Mouse (Mus musculus) Patski (cell line): ENCODE results near the gene Tsga13. TPM values are rescaled to one million over a fixed set of nuclear protein-coding genes. Genes with fewer than 3 reads are reported as not detected.

Source experiments
- ATAC-seq: fragments of 100-300 bp; one replicate; pipeline ENCODE4 v1.8.0; 2021
- CTCF ChIA-PET: fragments of 350-600 bp; sonication (Branson Sonifier 250); formaldehyde crosslinking; loops from one replicate; lab custom pipeline; 2022; ENCODE audit warnings: inconsistent platforms; lab: Charles Lee
- POLR2A ChIA-PET: fragments of 350-600 bp; sonication (Branson Sonifier 250); formaldehyde crosslinking; loops from one replicate; lab custom pipeline; 2022; ENCODE audit warnings: antibody characterized with exemption, inconsistent platforms; lab: Charles Lee
- DNase-seq: peaks from one replicate; pipeline ENCODE4 v3.0.0-alpha.2; 2011; ENCODE audit warnings: low read depth, low spot score
- H3K27me3 ChIP-seq: fragments of 371-371 bp; one replicate; pipeline ENCODE4 v1.5.1; 2021
- CTCF ChIP-seq: fragments of 100-300 bp; IDR thresholded peaks from one replicate; pipeline ENCODE4 v1.5.1; 2021
- in situ Hi-C: fragments of 300-500 bp; cut with MboI; formaldehyde crosslinking; loops from 3 replicates; pipeline ENCODE4 v1.11.1; 2018; ENCODE audit warnings: low pct_unique_long_range_greater_than_20kb, mixed read lengths
- polyA plus RNA-seq: library from polyadenylated mRNA; unstranded; gene quantifications from one replicate; pipeline ENCODE4 v1.2.3, GENCODE M21; 2021

Gene Tsga13
- polyA plus RNA-seq, result not detected

DNA sequence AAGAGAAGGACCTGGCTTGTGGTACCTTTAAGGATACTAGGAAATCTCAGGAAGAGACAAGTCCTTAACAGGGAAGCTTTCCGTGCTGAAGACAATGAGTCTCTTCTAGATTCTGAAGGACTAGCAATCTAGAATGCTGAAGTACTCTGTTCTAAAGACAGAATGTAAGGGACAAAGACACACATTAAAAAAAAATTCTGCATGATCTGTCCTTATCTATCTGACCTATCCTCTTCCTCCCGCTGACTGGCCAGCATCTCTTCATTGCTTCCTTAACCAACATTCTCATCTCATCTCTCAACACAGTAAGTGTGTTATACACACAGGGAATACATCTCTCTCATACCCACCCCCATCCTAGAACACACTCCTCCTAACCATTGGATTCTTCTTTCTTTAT is at the start of gene Tsga13:
Gene Tsga13 (minus strand): TSS at position 101 of the 400 bp plus-strand sequence.
- DNase-seq, result no peak
- CTCF ChIA-PET, result interaction anchor here (1.2 kb wide), 1 partner anchor 13 kb away, joined by 4 read pairs; no protein-coding TSS in a partner anchor
- H3K27me3 ChIP-seq, result peaks cover 25% of the 10 kb centered on the region
- TF ChIP-seq CTCF, result no peak
- ATAC-seq, result no peak
- in situ Hi-C loops, result loop anchor here (10.0 kb wide), 1 partner anchor 391 kb away; no protein-coding TSS in a partner anchor
- POLR2A ChIA-PET, result no interaction called here

DNA sequence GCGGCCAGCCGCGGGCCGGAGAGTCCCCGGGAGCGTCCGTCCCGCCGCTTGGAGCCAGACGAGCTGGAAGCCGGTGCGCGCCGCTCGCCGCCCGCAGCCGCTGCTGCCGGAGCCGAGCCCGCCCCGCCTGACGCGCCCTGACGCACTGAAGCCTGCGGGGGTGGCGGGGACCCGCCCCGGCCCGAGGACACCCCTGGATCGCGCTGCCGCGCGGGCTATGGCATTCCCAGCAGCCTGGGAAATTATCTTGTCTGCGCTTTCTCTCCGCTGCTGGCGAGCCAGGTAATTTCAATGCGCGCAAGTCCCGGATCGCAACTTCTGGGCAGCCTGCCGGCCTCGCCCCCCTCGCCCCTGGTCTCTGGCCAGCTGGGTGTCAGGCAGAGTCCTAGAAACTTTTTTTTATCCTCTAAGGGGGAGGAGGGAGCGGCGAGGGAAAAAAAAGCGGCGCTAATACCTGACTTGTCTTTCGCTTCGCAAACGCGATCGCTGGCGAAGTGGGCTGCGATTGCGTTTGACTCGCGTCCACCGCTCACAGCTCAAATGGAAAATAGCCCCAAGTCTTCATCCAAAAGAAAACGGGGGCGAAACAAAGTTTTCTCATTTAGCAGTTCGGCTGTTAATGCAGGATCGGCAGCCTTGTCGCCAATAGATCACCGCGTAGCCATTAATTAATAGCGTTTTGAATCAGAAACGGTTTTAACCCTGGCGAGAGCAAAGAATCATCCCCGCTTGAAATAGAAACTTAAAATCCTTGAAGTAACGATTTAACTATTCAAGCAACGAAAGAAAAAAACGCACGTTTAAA is 43.6 kb upstream of the Tsga13 start, which contains the start of gene Klf14:
Gene Klf14 (minus strand): TSS at position 343 of the 805 bp plus-strand sequence.
- H3K27me3 ChIP-seq, result peaks cover 64% of the 10 kb centered on the region
- in situ Hi-C loops, result no loop called here
- ATAC-seq, result no peak
- CTCF ChIA-PET, result no interaction called here
- POLR2A ChIA-PET, result no interaction called here
- no peak for DNase-seq
- no peak for TF ChIP-seq CTCF

DNA sequence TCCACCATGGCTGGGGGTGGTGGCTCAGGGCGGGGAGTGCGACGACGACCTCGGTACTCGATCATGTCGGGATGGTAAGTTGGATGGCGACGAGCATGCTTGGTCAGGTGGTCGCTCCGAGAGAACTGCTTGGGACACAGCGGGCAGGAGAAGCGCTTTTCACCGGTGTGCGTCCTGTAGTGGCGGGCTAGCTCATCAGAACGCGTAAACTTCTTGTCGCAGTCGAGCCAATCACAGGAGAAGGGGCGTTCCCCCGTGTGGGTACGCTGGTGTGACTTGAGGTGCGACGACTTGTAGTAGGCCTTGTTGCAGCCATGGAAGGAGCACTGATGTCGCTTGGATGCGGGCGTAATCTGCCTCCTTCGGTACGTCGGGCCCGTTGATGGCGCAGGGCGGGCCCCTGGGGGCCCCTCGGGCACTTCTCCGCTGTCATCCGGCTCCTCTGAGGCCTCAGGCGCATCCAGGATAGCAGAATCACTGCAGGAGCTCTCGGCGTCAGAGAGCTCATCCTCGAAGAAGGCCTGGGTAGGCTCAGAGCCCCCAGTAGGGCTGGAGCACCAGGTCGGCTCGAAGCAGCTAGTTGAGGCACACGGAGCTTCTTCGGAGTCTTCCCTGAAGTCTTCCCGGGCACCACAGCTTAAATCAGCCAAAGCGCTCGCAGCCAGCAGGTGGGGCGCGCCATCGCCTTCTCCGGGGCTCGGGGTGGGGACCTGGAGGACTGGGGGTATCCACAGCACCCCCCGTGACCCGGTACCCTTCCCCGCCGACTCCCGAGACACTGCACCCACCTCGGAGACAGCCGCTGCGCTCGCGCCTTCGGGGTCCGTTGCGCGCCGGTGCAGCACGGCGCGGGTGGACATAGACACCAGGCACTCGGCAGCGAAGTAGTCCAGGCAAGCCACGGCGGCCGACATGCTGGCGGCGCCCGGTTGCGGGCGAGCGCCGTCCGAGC is 42.7 kb upstream of the Tsga13 start:
- ATAC-seq, result no peak
- POLR2A ChIA-PET, result no interaction called here
- CTCF ChIA-PET, result no interaction called here
- TF ChIP-seq CTCF, result no peak
- in situ Hi-C loops, result no loop called here
- H3K27me3 ChIP-seq, result peaks cover 65% of the 10 kb centered on the region
- DNase-seq, result no peak

DNA sequence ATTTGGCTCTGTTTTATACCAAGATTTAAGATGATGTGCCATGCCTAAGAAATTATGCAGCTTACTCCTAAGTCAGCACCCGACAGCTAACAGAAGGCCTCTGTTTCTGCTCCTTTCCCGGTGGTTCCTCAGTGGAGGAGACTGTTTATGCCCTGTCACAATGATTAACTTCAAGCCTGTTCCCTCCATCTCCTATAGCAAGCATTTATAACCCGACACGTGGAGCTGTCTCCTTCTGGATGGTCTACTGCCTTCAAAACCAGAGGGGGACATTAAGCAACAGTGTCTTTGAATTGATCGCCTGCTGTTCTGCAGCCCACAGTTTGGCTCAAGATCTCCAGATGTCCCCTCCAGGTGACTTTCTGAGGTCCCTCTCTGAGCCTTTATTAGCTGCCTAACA is 23.9 kb upstream of the Tsga13 start:
- ATAC-seq (no peak), DNase-seq (no peak)
- no peak for TF ChIP-seq CTCF
- in situ Hi-C loops, result no loop called here
- peaks cover 32% of the 10 kb centered on the region for H3K27me3 ChIP-seq
- ChIA-PET POLR2A (no interaction called here), CTCF (no interaction called here)

DNA sequence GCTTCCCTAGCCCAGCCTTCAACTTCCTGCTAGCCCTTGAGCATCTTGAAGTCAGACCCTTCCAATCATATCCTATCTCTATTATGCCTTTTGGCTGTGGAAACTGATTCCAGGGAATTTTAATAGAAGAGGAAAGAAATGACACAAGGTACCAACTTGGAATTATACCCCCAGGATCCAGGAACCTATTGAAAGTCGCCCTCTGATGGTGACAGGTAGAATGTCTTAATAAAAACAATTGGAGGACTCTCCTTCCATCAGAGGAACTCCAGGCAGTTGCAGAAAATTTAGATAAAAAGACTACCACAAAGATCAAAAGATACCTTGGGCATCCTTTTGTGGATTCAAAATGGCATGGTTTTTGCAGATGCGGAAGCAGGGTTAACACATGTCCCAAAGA is 7.4 kb upstream of the Tsga13 start:
- no peak for ATAC-seq

DNA sequence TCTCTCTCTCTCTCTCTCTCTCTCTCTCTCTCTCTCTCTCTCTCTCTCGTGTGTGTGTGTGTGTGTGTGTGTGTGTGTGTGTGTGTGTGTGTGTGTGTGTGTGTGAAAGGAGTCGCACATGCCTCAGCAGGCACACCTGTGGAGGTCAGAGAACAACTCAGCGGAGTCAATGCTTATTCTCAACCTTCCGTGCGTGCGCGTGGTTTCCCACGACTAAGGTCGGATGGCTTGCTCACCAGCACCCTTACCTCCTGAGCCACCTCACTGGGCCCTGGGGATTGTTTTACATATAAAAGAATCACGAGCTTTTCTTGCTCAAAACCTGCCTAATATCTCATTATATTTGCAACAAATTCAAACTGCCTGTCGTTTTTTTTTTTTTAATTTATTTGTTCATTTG is 6.5 kb upstream of the Tsga13 start:
- POLR2A ChIA-PET, result interaction anchor here (0.8 kb wide), 1 partner anchor 522 kb away, joined by 13 read pairs; no protein-coding TSS in a partner anchor
- in situ Hi-C loops, result no loop called here
- H3K27me3 ChIP-seq, result peaks cover 30% of the 10 kb centered on the region
- ATAC-seq (no peak), DNase-seq (no peak)
- no peak for TF ChIP-seq CTCF
- CTCF ChIA-PET, result interaction anchor here (1.8 kb wide), 1 partner anchor 386 kb away, joined by 4 read pairs; no protein-coding TSS in a partner anchor

More for the DNA sequence above, 7.4 kb upstream of the Tsga13 start:
- in situ Hi-C loops, result no loop called here
- no peak for DNase-seq
- peak; percentile 56 for TF ChIP-seq CTCF
- peaks cover 31% of the 10 kb centered on the region for H3K27me3 ChIP-seq
- ChIA-PET CTCF (interaction anchor here (1.8 kb wide), 1 partner anchor 387 kb away, joined by 4 read pairs; no protein-coding TSS in a partner anchor), POLR2A (no interaction called here)

DNA sequence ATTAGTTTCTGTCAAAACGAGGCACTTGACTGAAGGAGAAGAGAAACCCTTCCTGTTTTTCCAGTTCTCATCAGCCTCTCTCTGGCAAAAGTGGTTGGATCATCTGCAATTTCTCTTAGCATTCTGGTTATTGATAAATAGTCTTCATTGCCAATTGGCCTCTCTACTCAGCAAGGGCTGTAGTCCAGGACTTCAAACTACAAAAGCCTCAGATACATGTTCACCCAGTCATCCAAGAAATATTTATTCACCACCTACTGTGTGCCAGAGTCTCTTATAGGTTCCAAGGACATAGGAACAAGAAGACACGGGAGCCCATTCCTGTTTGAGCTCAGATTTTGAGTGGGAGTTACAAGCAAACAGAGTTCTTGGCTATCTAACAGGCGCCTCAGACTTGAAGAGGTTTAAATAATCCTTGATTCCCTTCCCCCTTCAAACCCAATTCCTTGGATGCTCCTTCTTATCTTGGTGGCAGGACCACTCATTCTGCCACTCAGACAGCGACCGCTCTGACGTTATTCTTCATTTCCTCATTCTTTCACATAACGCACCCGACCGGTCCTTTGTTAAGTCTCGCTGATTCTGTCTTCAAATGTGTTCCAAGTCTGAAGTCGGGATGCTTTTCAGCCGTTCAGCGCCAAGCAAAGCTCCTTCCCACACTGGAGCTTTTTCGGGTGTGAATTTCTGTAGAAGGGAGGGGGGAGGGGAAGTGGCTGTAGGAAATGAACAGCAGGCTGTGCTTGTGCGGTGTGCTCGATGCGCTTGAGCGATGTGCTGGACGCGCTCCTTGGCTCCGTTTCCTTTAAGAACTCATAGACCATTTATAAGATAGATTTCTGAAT is 5.7 kb upstream of the Tsga13 start:
- TF ChIP-seq CTCF, result no peak
- ATAC-seq (no peak), DNase-seq (no peak)
- in situ Hi-C loops, result no loop called here
- ChIA-PET CTCF (interaction anchor here (0.8 to 1.8 kb wide), 2 partner anchors 17 to 386 kb away, joined by 3 to 4 read pairs; no protein-coding TSS in a partner anchor), POLR2A (interaction anchor here (0.6 kb wide), 2 partner anchors 23 to 478 kb away, joined by 3 read pairs; no protein-coding TSS in a partner anchor)
- peaks cover 29% of the 10 kb centered on the region for H3K27me3 ChIP-seq

DNA sequence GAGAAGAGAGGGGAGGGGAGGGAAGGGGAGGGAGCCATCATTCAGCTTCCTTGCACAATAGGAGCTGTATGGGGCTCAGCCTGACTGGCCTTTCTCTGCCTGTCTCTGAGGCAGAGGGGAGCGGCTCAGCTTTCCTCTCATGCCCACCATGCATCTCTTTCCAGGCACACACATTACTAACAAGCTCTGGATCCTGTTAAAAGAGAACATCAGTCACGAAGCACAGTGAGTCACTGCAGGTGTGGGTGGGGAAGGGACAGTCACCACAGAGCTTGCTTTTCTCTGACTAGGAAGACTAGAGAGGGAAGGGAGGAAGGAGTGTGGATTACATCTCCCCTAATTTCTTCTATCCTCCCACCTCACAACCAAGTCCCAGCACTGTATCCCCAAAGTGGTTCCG is 7.4 kb downstream of the Tsga13 start:
- H3K27me3 ChIP-seq, result peaks cover 36% of the 10 kb centered on the region
- in situ Hi-C loops, result no loop called here
- ChIA-PET CTCF (interaction anchor here (1.5 kb wide), 1 partner anchor 373 kb away, joined by 4 read pairs; no protein-coding TSS in a partner anchor), POLR2A (no interaction called here)
- DNase-seq (no peak), ATAC-seq (no peak)
- TF ChIP-seq CTCF, result no peak

DNA sequence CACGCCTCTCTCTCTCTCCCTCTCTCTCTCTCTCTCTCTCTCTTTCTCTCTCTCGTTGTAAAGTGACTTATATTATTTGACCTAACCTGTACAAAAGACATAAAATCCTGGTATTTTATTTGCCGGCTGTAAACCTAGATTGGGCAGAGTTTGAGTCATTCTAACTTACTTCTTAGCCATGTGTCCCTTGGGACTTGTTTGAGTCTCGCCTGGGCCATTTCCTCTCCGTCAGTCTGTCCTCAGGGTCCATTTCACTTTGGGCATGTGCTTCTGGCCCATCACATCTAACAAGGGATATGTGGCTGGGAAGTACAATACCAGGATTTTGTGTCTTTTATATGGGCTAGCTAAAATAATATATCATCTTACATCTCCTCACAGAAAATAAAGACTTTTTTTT is 10.5 kb downstream of the Tsga13 start:
- DNase-seq, result no peak
- no peak for TF ChIP-seq CTCF
- POLR2A ChIA-PET, result no interaction called here
- CTCF ChIA-PET, result interaction anchor here (0.9 to 1.2 kb wide), 2 partner anchors 13 to 46 kb away, joined by 3 read pairs; no protein-coding TSS in a partner anchor
- peaks cover 40% of the 10 kb centered on the region for H3K27me3 ChIP-seq
- in situ Hi-C loops, result no loop called here
- no peak for ATAC-seq
